In genomic region chr4:130316691-130317090, GRCm38 (mm10) we compare ENCODE assay signal across 21 mouse cellular contexts. TPM values are rescaled to one million over a fixed set of nuclear protein-coding genes. Genes with fewer than 3 reads are reported as not detected.
A peak's percentile ranks its signal among the peaks of the same experiment; 100 is the strongest.
DNase-seq lines count a peak whose midpoint lies in the region; ATAC-seq and TF ChIP-seq lines count a peak whose summit lies in the region.
"Had no signal": no experiment of that assay in that cellular context is flagged by ENCODE, and none has a peak within 500 bp of the region (broad histone marks: within the 10 kb centered on the region; RNA-seq: fewer than 3 reads in every experiment).

No protein-coding gene starts in this region.

- DNase-seq in gastrocnemius, adult 2 months, result peak; percentile 16
- DNase-seq in gastrocnemius, postnatal 36 days, result no peak
- no peak for DNase-seq in kidney, postnatal 4 days
- peak; percentile 51 for DNase-seq in R1 (ENCODE audit: low read depth, low spot score)
- DNase-seq in layer of hippocampus, adult 18-20 months (ENCODE audit: low spot score in 2 of 2), result no peak
- DNase-seq: cerebellum, postnatal 14 days; layer of hippocampus, postnatal 36 days; left cerebral cortex, postnatal 4 days; right cerebral cortex, postnatal 25 days had no signal

- no peaks in the 10 kb centered on the region for H3K9me3 ChIP-seq in kidney, embryonic 14.5 days (ENCODE audit: control insufficient read depth, low read length)
- H3K9me3 ChIP-seq in heart, embryonic 15.5 days (replicated peaks), result no peaks in the 10 kb centered on the region
- H3K9me3 ChIP-seq: lung, embryonic 15.5 days had no signal

- H3K4me2 ChIP-seq in kidney, embryonic 14.5 days (replicated peaks; ENCODE audit: low read depth, low read length), result no peak overlapping the region
- no peak overlapping the region for H3K4me2 ChIP-seq in heart, embryonic 15.5 days
- H3K4me2 ChIP-seq: liver, embryonic 11.5 days; lung, embryonic 15.5 days had no signal

- TF ChIP-seq CTCF in gastrocnemius, adult 2 months (IDR thresholded peaks at IDR 0.05), result no peak

- no peaks in the 10 kb centered on the region for H3K4me1 ChIP-seq in kidney, embryonic 14.5 days (ENCODE audit: control insufficient read depth, insufficient read depth, low read length)
- H3K4me1 ChIP-seq in heart, embryonic 15.5 days (replicated peaks), result peaks cover 72% of the 10 kb centered on the region

- intact Hi-C loops in gastrocnemius, adult 2 months (cut with DNase I), result no loop called here
- intact Hi-C loops in gastrocnemius, postnatal 36 days (cut with DNase I), result no loop called here

- H3K36me3 ChIP-seq in kidney, embryonic 14.5 days (ENCODE audit: control insufficient read depth, insufficient read depth, low read length), result peaks cover 21% of the 10 kb centered on the region; the same call in 1 of the 2 replicates
- H3K36me3 ChIP-seq in heart, embryonic 15.5 days, result peaks cover 29% of the 10 kb centered on the region; the same call in 1 of the 2 replicates

- H3K27ac ChIP-seq in gastrocnemius, adult 2 months, result no peak overlapping the region; the same call in 1 of the 2 replicates
- 0 out of 2 replicates have a peak overlapping the region, but pooled peaks have one; percentile 38 for H3K27ac ChIP-seq in kidney, embryonic 14.5 days (ENCODE audit: low read depth, low read length)
- peak overlapping the region; percentile 85 for H3K27ac ChIP-seq in heart, embryonic 15.5 days

- no peak overlapping the region for H3K4me3 ChIP-seq in gastrocnemius, adult 2 months
- H3K4me3 ChIP-seq in kidney, embryonic 14.5 days (ENCODE audit: low read length), result no peak overlapping the region
- no peak overlapping the region for H3K4me3 ChIP-seq in heart, embryonic 15.5 days
- H3K4me3 ChIP-seq: lung, embryonic 15.5 days had no signal

- H3K9ac ChIP-seq in kidney, embryonic 14.5 days (ENCODE audit: low read depth, low read length), result no peak overlapping the region
- no peak overlapping the region for H3K9ac ChIP-seq in heart, embryonic 15.5 days
- H3K9ac ChIP-seq: lung, embryonic 15.5 days had no signal

- no peak for ATAC-seq in kidney, embryonic 14.5 days (ENCODE audit: low FRiP score, low TSS enrichment)
- no peak for ATAC-seq in heart, embryonic 15.5 days (replicated peaks; ENCODE audit: insufficient number of reproducible peaks, insufficient read depth, low FRiP score, low read depth)
- no peak for ATAC-seq in megakaryocyte progenitor cell, adult 5-6 weeks (replicated peaks; ENCODE audit: poor library complexity)
- ATAC-seq: activated CD4-positive, CD25-positive, alpha-beta regulatory T cell, adult 4 months; forebrain, embryonic 14.5 days; hindbrain, embryonic 16.5 days; midbrain, embryonic 16.5 days had no signal

- 85% methylated on average over 10 of the region's 10 CpGs for WGBS in kidney, embryonic 14.5 days
- 51% methylated on average over 10 of the region's 10 CpGs for WGBS in heart, embryonic 15.5 days

- no peaks in the 10 kb centered on the region for H3K27me3 ChIP-seq in kidney, embryonic 14.5 days (ENCODE audit: control insufficient read depth, insufficient read depth, low read length)
- no peaks in the 10 kb centered on the region for H3K27me3 ChIP-seq in heart, embryonic 15.5 days
- H3K27me3 ChIP-seq: lung, embryonic 15.5 days had no signal

RNA-seq across cellular contexts. Expression of gene Gm10570, which starts 8.2 kb away (rescaled TPM):
- total RNA-seq in gastrocnemius, adult 2 months (2021), result under 1 TPM in 1 of 2 experiments, not detected in 1; 0.54 TPM
- total RNA-seq in gastrocnemius, postnatal 36 days (2021), result under 1 TPM in 1 of 2 experiments, not detected in 1; 0.77 TPM
- polyA plus RNA-seq in kidney, embryonic 14.5 days (2014; fragmentation: Nextera tagmentation; extraction: Ambion mirVana), result not detected in 2 replicates
- polyA plus RNA-seq in heart, embryonic 15.5 days (2015; fragmentation: Nextera tagmentation; extraction: Ambion mirVana), result 0.98 and 1.0 TPM in 2 replicates
- 1 to 10 TPM in 1 of 2 experiments, under 1 TPM in 1; 0.69 to 2.4 TPM for total RNA-seq in layer of hippocampus, adult 18-20 months (2021)
- not detected in 2 replicates for total RNA-seq in megakaryocyte progenitor cell, adult 5-6 weeks (2015)
- total RNA-seq in megakaryocyte progenitor cell, adult 5-6 weeks (2017), result not detected in 2 replicates
- total RNA-seq: megakaryocyte, adult 5-6 weeks had no signal
- polyA plus RNA-seq: activated CD4-positive, CD25-positive, alpha-beta regulatory T cell, adult 4 months; C2C12; liver, embryonic 11.5 days; lung, embryonic 15.5 days; neural tube, embryonic 11.5 days had no signal

RNA-seq across cellular contexts. Expression of gene Fabp3, which starts 8.3 kb away (rescaled TPM):
- total RNA-seq in gastrocnemius, adult 2 months (2021), result 1,000 to 10,000 TPM in 1 of 2 experiments, 100 to 1,000 TPM in 1; 551 to 1,329 TPM
- total RNA-seq in gastrocnemius, postnatal 36 days (2021), result 100 to 1,000 TPM; 839 to 956 TPM
- polyA plus RNA-seq in kidney, embryonic 14.5 days (2014; fragmentation: Nextera tagmentation; extraction: Ambion mirVana), result 15.7 and 16.0 TPM in 2 replicates
- polyA plus RNA-seq in heart, embryonic 15.5 days (2015; fragmentation: Nextera tagmentation; extraction: Ambion mirVana), result 1,204 and 1,729 TPM in 2 replicates
- 100 to 1,000 TPM in 1 of 2 experiments, 10 to 100 TPM in 1; 91.8 to 107 TPM for total RNA-seq in layer of hippocampus, adult 18-20 months (2021)
- total RNA-seq in megakaryocyte progenitor cell, adult 5-6 weeks (2015), result not detected in 2 replicates
- not detected in 2 replicates for total RNA-seq in megakaryocyte progenitor cell, adult 5-6 weeks (2017)

RNA-seq across cellular contexts. Expression of gene Serinc2, which starts 37.7 kb away (rescaled TPM):
- total RNA-seq in gastrocnemius, adult 2 months (2021), result 10 to 100 TPM; 48.0 to 70.7 TPM
- 10 to 100 TPM; 55.4 to 76.6 TPM for total RNA-seq in gastrocnemius, postnatal 36 days (2021)
- 42.7 and 44.9 TPM in 2 replicates for polyA plus RNA-seq in kidney, embryonic 14.5 days (2014; fragmentation: Nextera tagmentation; extraction: Ambion mirVana)
- 6.3 and 11.3 TPM in 2 replicates for polyA plus RNA-seq in heart, embryonic 15.5 days (2015; fragmentation: Nextera tagmentation; extraction: Ambion mirVana)
- 10 to 100 TPM in 1 of 2 experiments, 1 to 10 TPM in 1; 9.4 to 11.2 TPM for total RNA-seq in layer of hippocampus, adult 18-20 months (2021)
- total RNA-seq in megakaryocyte progenitor cell, adult 5-6 weeks (2015), result 0.07 TPM in 1 of 2 replicates, not detected in the other
- not detected in 2 replicates for total RNA-seq in megakaryocyte progenitor cell, adult 5-6 weeks (2017)

RNA-seq across cellular contexts. Expression of gene Zcchc17, which starts 43.1 kb away (rescaled TPM):
- total RNA-seq in gastrocnemius, adult 2 months (2021), result 10 to 100 TPM; 38.4 to 47.3 TPM
- 10 to 100 TPM; 38.5 to 41.7 TPM for total RNA-seq in gastrocnemius, postnatal 36 days (2021)
- 74.2 and 90.7 TPM in 2 replicates for polyA plus RNA-seq in kidney, embryonic 14.5 days (2014; fragmentation: Nextera tagmentation; extraction: Ambion mirVana)
- polyA plus RNA-seq in heart, embryonic 15.5 days (2015; fragmentation: Nextera tagmentation; extraction: Ambion mirVana), result 43.2 and 48.7 TPM in 2 replicates
- total RNA-seq in layer of hippocampus, adult 18-20 months (2021), result 10 to 100 TPM; 66.7 to 72.6 TPM
- 16.0 and 21.9 TPM in 2 replicates for total RNA-seq in megakaryocyte progenitor cell, adult 5-6 weeks (2015)
- 81.3 and 132 TPM in 2 replicates for total RNA-seq in megakaryocyte progenitor cell, adult 5-6 weeks (2017)

RNA-seq across cellular contexts. Expression of gene Snrnp40, which starts 43.2 kb away (rescaled TPM):
- 10 to 100 TPM in 1 of 2 experiments, 1 to 10 TPM in 1; 9.5 to 13.0 TPM for total RNA-seq in gastrocnemius, adult 2 months (2021)
- 10 to 100 TPM; 10.6 to 13.8 TPM for total RNA-seq in gastrocnemius, postnatal 36 days (2021)
- polyA plus RNA-seq in kidney, embryonic 14.5 days (2014; fragmentation: Nextera tagmentation; extraction: Ambion mirVana), result 186 and 189 TPM in 2 replicates
- 62.7 and 81.1 TPM in 2 replicates for polyA plus RNA-seq in heart, embryonic 15.5 days (2015; fragmentation: Nextera tagmentation; extraction: Ambion mirVana)
- total RNA-seq in layer of hippocampus, adult 18-20 months (2021), result 10 to 100 TPM; 31.2 to 32.6 TPM
- total RNA-seq in megakaryocyte progenitor cell, adult 5-6 weeks (2015), result 65.9 and 66.0 TPM in 2 replicates
- 89.7 and 90.8 TPM in 2 replicates for total RNA-seq in megakaryocyte progenitor cell, adult 5-6 weeks (2017)

Comparison
In these comparisons a context has a peak if more than half of its experiments do, and no peak if none do; other contexts are left out.
1. DNase-seq: peak in gastrocnemius, adult 2 months (single experiment) and R1 (single experiment); none in gastrocnemius, postnatal 36 days (0 of 2), kidney, postnatal 4 days (0 of 2) and layer of hippocampus, adult 18-20 months (0 of 2).
2. RNA of gene Fabp3, which starts 8.3 kb away (total RNA-seq): 551 to 1,329 TPM in gastrocnemius, adult 2 months, 839 to 956 TPM in gastrocnemius, postnatal 36 days and 91.8 to 107 TPM in layer of hippocampus, adult 18-20 months; not detected in megakaryocyte progenitor cell, adult 5-6 weeks; every median in the first group is over 10 times any median in the second.
3. RNA of gene Serinc2, which starts 37.7 kb away (total RNA-seq): 55.4 to 76.6 TPM in gastrocnemius, postnatal 36 days, 48.0 to 70.7 TPM in gastrocnemius, adult 2 months and 9.4 to 11.2 TPM in layer of hippocampus, adult 18-20 months; 0.07 TPM in megakaryocyte progenitor cell, adult 5-6 weeks; every median in the first group is over 4 times any median in the second.